Mouse (Mus musculus): ENCODE results near the gene Kif26b. TPM values are rescaled to one million over a fixed set of nuclear protein-coding genes. Genes with fewer than 3 reads are reported as not detected.

The Kif26b gene
- polyA plus RNA-seq, 1 experiment from 2014 or later, result 10.2 TPM

GRCm38 (mm10) chr1:178513954-178514353 is 15.0 kb upstream of the Kif26b start:
- 0 out of 2 replicates have a peak overlapping the region, but pooled peaks have one; percentile 19 for H3K27ac ChIP-seq (replicated peaks)
- peak; percentile 48 for DNase-seq (ENCODE audit: low spot score)
- no peaks in the 10 kb centered on the region for H3K36me3 ChIP-seq (replicated peaks)
- H3K27me3 ChIP-seq (replicated peaks; ENCODE audit: low read depth, poor library complexity, severe bottlenecking), result no peaks in the 10 kb centered on the region
- 42% methylated on average over 7 of the region's 8 CpGs for WGBS
- no peaks in the 10 kb centered on the region for H3K9me3 ChIP-seq
- H3K4me3 ChIP-seq, result no peak overlapping the region
- peaks cover 22% of the 10 kb centered on the region for H3K4me1 ChIP-seq

- no peak for DNase-seq (ENCODE audit: low spot score)
- no peak overlapping the region for H3K27ac ChIP-seq (replicated peaks)
- H3K27me3 ChIP-seq (replicated peaks; ENCODE audit: low read depth, poor library complexity, severe bottlenecking), result no peaks in the 10 kb centered on the region
- H3K4me3 ChIP-seq, result no peak overlapping the region
- WGBS, result 88% methylated on average over 2 of the region's 2 CpGs
- no peaks in the 10 kb centered on the region for H3K9me3 ChIP-seq
- H3K36me3 ChIP-seq (replicated peaks), result no peaks in the 10 kb centered on the region
- peaks cover 22% of the 10 kb centered on the region for H3K4me1 ChIP-seq
Measured at GRCm38 (mm10) chr1:178515839-178516238, 13.1 kb upstream of the Kif26b start.

- WGBS, result 89% methylated on average over 5 of the region's 5 CpGs
Measured at GRCm38 (mm10) chr1:178522389-178522788, 6.5 kb upstream of the Kif26b start.

GRCm38 (mm10) chr1:178523152-178523551 is 5.8 kb upstream of the Kif26b start:
- WGBS, result 34% methylated on average over 5 of the region's 5 CpGs
- DNase-seq (ENCODE audit: low spot score), result peak; percentile 17
- Histone ChIP-seq H3K9me3 (no peaks in the 10 kb centered on the region; the same call in 1 of the 2 replicates), H3K4me1 (peaks cover 20% of the 10 kb centered on the region), H3K27ac (replicated peaks) (no peak overlapping the region), H3K4me3 (no peak overlapping the region), H3K27me3 (replicated peaks; ENCODE audit: low read depth, poor library complexity, severe bottlenecking) (0 out of 2 replicates have a peak, but pooled peaks cover 8% of the 10 kb centered on the region), H3K36me3 (replicated peaks) (no peaks in the 10 kb centered on the region)

More at GRCm38 (mm10) chr1:178522389-178522788, 6.5 kb upstream of the Kif26b start:
- Histone ChIP-seq H3K4me1 (peaks cover 17% of the 10 kb centered on the region), H3K9me3 (no peaks in the 10 kb centered on the region; the same call in 1 of the 2 replicates), H3K4me3 (no peak overlapping the region), H3K27me3 (replicated peaks; ENCODE audit: low read depth, poor library complexity, severe bottlenecking) (0 out of 2 replicates have a peak, but pooled peaks cover under 1% of the 10 kb centered on the region), H3K27ac (replicated peaks) (no peak overlapping the region), H3K36me3 (replicated peaks) (no peaks in the 10 kb centered on the region)
- DNase-seq (ENCODE audit: low spot score), result no peak

- H3K4me1 ChIP-seq, result peaks cover 57% of the 10 kb centered on the region
- WGBS, result under 1% methylated on average over 21 of the region's 21 CpGs
- peak overlapping the region; percentile 85 for H3K27ac ChIP-seq (replicated peaks)
- peak; percentile 90 for DNase-seq (ENCODE audit: low spot score)
- peaks cover 45% of the 10 kb centered on the region for H3K27me3 ChIP-seq (replicated peaks; ENCODE audit: low read depth, poor library complexity, severe bottlenecking)
- H3K36me3 ChIP-seq (replicated peaks), result no peaks in the 10 kb centered on the region
- H3K9me3 ChIP-seq, result no peaks in the 10 kb centered on the region; the same call in 1 of the 2 replicates
- H3K4me3 ChIP-seq, result peak overlapping the region; percentile 77
Measured at GRCm38 (mm10) chr1:178527185-178527546, 1.8 kb upstream of the Kif26b start.

GRCm38 (mm10) chr1:178527547-178528361 is 1.2 kb upstream of the Kif26b start:
- Histone ChIP-seq H3K4me1 (peaks cover 63% of the 10 kb centered on the region), H3K36me3 (replicated peaks) (no peaks in the 10 kb centered on the region), H3K27ac (replicated peaks) (peak overlapping the region; percentile 85), H3K4me3 (peak overlapping the region; percentile 77), H3K27me3 (replicated peaks; ENCODE audit: low read depth, poor library complexity, severe bottlenecking) (peaks cover 50% of the 10 kb centered on the region), H3K9me3 (no peaks in the 10 kb centered on the region; the same call in 1 of the 2 replicates)
- DNase-seq (ENCODE audit: low spot score), result peak; percentile 72
- under 1% methylated on average over 59 of the region's 59 CpGs for WGBS

GRCm38 (mm10) chr1:178529512-178530300 is 781 bp downstream of the Kif26b start:
- H3K27me3 ChIP-seq (replicated peaks; ENCODE audit: low read depth, poor library complexity, severe bottlenecking), result peaks cover 50% of the 10 kb centered on the region
- peak; percentile 59 for DNase-seq (ENCODE audit: low spot score)

GRCm38 (mm10) chr1:178530301-178531078 is 1.6 kb downstream of the Kif26b start:
- DNase-seq (ENCODE audit: low spot score), result peak; percentile 90
- Histone ChIP-seq H3K9me3 (peaks cover 4% of the 10 kb centered on the region; the same call in 1 of the 2 replicates), H3K36me3 (replicated peaks) (peaks cover 24% of the 10 kb centered on the region), H3K4me3 (peak overlapping the region; percentile 77), H3K27ac (replicated peaks) (peak overlapping the region; percentile 85), H3K27me3 (replicated peaks; ENCODE audit: low read depth, poor library complexity, severe bottlenecking) (peaks cover 50% of the 10 kb centered on the region), H3K4me1 (peaks cover 53% of the 10 kb centered on the region)
- under 1% methylated on average over 62 of the region's 62 CpGs for WGBS

More at GRCm38 (mm10) chr1:178529512-178530300, 781 bp downstream of the Kif26b start:
- WGBS, result under 1% methylated on average over 38 of the region's 38 CpGs
- H3K4me1 ChIP-seq, result peaks cover 53% of the 10 kb centered on the region
- no peaks in the 10 kb centered on the region; the same call in 1 of the 2 replicates for H3K9me3 ChIP-seq
- H3K36me3 ChIP-seq (replicated peaks), result peaks cover 16% of the 10 kb centered on the region
- H3K27ac ChIP-seq (replicated peaks), result peak overlapping the region; percentile 85
- H3K4me3 ChIP-seq, result peak overlapping the region; percentile 77

- H3K27ac ChIP-seq (replicated peaks), result no peak overlapping the region
- no peak for DNase-seq (ENCODE audit: low spot score)
- peaks cover 5% of the 10 kb centered on the region; the same call in 1 of the 2 replicates for H3K9me3 ChIP-seq
- peaks cover 58% of the 10 kb centered on the region for H3K36me3 ChIP-seq (replicated peaks)
- no peaks in the 10 kb centered on the region for H3K4me1 ChIP-seq
- H3K27me3 ChIP-seq (replicated peaks; ENCODE audit: low read depth, poor library complexity, severe bottlenecking), result no peaks in the 10 kb centered on the region
- H3K4me3 ChIP-seq, result no peak overlapping the region
- WGBS, result 87% methylated on average over 10 of the region's 10 CpGs
Measured at GRCm38 (mm10) chr1:178540247-178540646, 11.3 kb downstream of the Kif26b start.

- no peaks in the 10 kb centered on the region for H3K4me1 ChIP-seq
- H3K27me3 ChIP-seq (replicated peaks; ENCODE audit: low read depth, poor library complexity, severe bottlenecking), result no peaks in the 10 kb centered on the region
- H3K9me3 ChIP-seq, result no peaks in the 10 kb centered on the region
- H3K27ac ChIP-seq (replicated peaks), result no peak overlapping the region
- 92% methylated on average over 5 of the region's 5 CpGs for WGBS
- no peak overlapping the region for H3K4me3 ChIP-seq
- H3K36me3 ChIP-seq (replicated peaks), result peaks cover 51% of the 10 kb centered on the region
- DNase-seq (ENCODE audit: low spot score), result no peak
Measured at GRCm38 (mm10) chr1:178542415-178542814, 13.5 kb downstream of the Kif26b start.

GRCm38 (mm10) chr1:178542990-178543944 is 14.3 kb downstream of the Kif26b start:
- H3K4me3 ChIP-seq, result no peak overlapping the region
- peaks cover 51% of the 10 kb centered on the region for H3K36me3 ChIP-seq (replicated peaks)
- DNase-seq (ENCODE audit: low spot score), result no peak
- no peak overlapping the region for H3K27ac ChIP-seq (replicated peaks)
- H3K27me3 ChIP-seq (replicated peaks; ENCODE audit: low read depth, poor library complexity, severe bottlenecking), result no peaks in the 10 kb centered on the region
- no peaks in the 10 kb centered on the region for H3K4me1 ChIP-seq
- H3K9me3 ChIP-seq, result no peaks in the 10 kb centered on the region
- WGBS, result 85% methylated on average over 8 of the region's 8 CpGs

Data from embryonic facial prominence, embryonic 10.5 days (tissue).